Mouse (Mus musculus) small intestine, adult 2 months (tissue): ENCODE results near the gene Nav2. TPM values are rescaled to one million over a fixed set of nuclear protein-coding genes. Genes with fewer than 3 reads are reported as not detected.

Source experiments
- H3K27ac ChIP-seq: fragments of 200-500 bp; 2 replicates; pipeline ENCODE4 v1.5.1; 2012; ENCODE audit warnings: low read depth, low read length, control low read depth, inconsistent platforms; ENCODE audit not compliant: insufficient read depth
- H3K27me3 ChIP-seq: fragments of 200-500 bp; 2 replicates; pipeline ENCODE4 v1.6.1; 2012; ENCODE audit warnings: mild to moderate bottlenecking, moderate library complexity, low read length, inconsistent platforms; ENCODE audit not compliant: control insufficient read depth, insufficient read depth
- H3K36me3 ChIP-seq: fragments of 200-500 bp; 2 replicates; pipeline ENCODE4 v1.6.1; 2012; ENCODE audit warnings: mild to moderate bottlenecking, low read length, control low read depth, inconsistent platforms; ENCODE audit not compliant: control insufficient read depth, insufficient read depth
- H3K4me1 ChIP-seq: fragments of 200-500 bp; 2 replicates; pipeline ENCODE4 v1.6.1; 2012; ENCODE audit warnings: low read length, inconsistent platforms, mixed read lengths; ENCODE audit not compliant: control insufficient read depth, insufficient read depth, insufficient read length
- H3K4me3 ChIP-seq: fragments of 200-500 bp; 2 replicates; pipeline ENCODE4 v1.5.1; 2012; ENCODE audit warnings: low read depth, mild to moderate bottlenecking, control low read depth, inconsistent platforms, low read length, moderate library complexity
- CTCF ChIP-seq: fragments of 200-500 bp; IDR thresholded peaks from 2 replicates; pipeline ENCODE4 v1.5.1; 2012; ENCODE audit warnings: low read depth, mild to moderate bottlenecking, control low read depth, inconsistent platforms, low read length, moderate library complexity, mixed read lengths; ENCODE audit not compliant: insufficient replicate concordance, insufficient read length; ENCODE audit errors: extremely low read depth
- POLR2A ChIP-seq: fragments of 200-500 bp; IDR thresholded peaks from 2 replicates; pipeline ENCODE4 v1.6.1; 2012; ENCODE audit warnings: low read depth, mild to moderate bottlenecking, control low read depth, inconsistent platforms, low read length, moderate library complexity
- WGBS: fragments of 180-500 bp; shearing (Covaris S2); methylation state at CpG from one replicate; pipeline ENCODE4 v1.1.7; 2018; 5-methylcytosine and 5-hydroxymethylcytosine counted together
- polyA plus RNA-seq: library from polyadenylated mRNA; depleted of rRNA; stranded (reverse); fragments of >200 nt; gene quantifications from 2 replicates; pipeline ENCODE4 v1.2.3, GENCODE M21; 2012

Nav2 gene
- polyA plus RNA-seq, 1 experiment = 8.5 TPM

DNA sequence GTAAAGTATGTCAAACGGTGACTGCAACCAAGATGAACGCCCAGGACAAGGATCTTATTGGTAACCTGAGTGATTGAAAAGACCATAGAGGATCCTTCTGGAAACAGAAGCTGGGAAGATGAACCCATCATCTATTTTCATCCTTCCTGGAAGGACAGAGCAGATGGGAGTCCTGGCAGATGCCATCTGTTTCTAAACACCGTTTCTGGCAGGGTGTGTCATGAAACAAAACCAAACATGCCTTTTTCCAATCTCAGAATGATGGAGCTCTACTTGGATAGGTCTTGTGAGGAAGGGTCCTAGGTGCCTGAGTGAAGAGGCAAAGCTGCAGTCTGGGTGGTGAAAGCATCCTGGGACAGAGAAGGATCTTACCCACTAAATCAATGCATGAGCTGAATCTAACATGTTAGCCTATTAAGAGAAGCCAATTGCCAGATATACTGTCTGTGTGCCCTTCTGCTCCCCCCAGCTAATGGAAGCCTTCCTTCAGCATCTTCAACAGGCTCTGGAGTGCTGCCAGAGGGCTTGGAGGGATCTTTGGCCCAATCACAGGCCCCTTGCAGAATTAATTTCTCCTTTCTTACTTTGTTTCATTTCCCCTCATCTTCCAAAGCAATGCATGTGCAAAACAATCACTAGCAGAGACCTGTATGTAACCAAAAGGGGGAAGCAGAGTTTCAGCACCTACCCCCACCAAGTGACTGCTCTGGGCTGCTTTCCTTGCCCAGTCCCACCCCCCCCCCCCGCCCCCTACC, 281.9 kb downstream of the Nav2 start:
- Histone ChIP-seq H3K27me3 (no peaks in the 10 kb centered on the region), H3K36me3 (no peaks in the 10 kb centered on the region), H3K27ac (no peak overlapping the region), H3K4me1 (no peaks in the 10 kb centered on the region), H3K4me3 (no peak overlapping the region)
- TF ChIP-seq POLR2A (no peak), CTCF (no peak)
- WGBS = 79% methylated on average over 4 of the region's 4 CpGs

DNA sequence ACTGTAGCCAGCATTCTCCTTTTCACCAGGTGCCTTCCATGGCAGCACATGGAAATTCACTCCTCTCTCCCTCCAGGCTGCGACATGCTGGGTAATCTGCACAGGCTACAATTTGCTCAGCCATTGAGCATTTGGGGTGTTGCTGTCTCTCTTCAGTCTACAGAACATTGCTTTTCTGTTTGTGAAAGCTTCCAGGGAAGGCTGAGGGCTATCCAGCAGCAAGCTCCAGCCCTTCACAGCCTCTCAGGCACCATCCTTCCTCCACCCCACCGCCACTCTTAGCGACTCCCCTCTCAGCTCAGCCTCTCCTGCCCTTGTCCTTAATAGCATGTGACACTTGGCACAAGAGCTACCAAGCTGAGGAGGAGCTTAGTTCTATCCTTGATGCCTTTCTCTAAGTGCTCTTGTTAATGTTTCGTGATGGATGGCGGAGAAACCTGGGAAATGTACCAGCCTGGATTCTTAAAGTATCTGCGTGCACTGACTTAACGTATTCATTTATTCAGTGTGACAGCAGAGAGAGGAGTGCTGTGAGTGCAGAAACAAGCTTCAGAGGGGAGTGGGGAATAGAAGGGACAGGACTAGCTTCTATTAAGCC, 282.7 kb downstream of the Nav2 start:
- H3K27ac ChIP-seq = no peak overlapping the region
- WGBS = 69% methylated on average over 7 of the region's 7 CpGs
- H3K36me3 ChIP-seq = no peaks in the 10 kb centered on the region
- TF ChIP-seq CTCF (no peak), POLR2A (no peak)
- no peaks in the 10 kb centered on the region for H3K27me3 ChIP-seq
- H3K4me1 ChIP-seq = no peaks in the 10 kb centered on the region
- no peak overlapping the region for H3K4me3 ChIP-seq

GRCm38 (mm10) chr7:49192061-49192695, 283.7 kb downstream of the Nav2 start:
- Histone ChIP-seq H3K36me3 (no peaks in the 10 kb centered on the region), H3K4me3 (no peak overlapping the region), H3K4me1 (no peaks in the 10 kb centered on the region), H3K27ac (no peak overlapping the region), H3K27me3 (no peaks in the 10 kb centered on the region)
- WGBS = 95% methylated on average over 2 of the region's 2 CpGs
- TF ChIP-seq POLR2A (no peak), CTCF (no peak)

DNA sequence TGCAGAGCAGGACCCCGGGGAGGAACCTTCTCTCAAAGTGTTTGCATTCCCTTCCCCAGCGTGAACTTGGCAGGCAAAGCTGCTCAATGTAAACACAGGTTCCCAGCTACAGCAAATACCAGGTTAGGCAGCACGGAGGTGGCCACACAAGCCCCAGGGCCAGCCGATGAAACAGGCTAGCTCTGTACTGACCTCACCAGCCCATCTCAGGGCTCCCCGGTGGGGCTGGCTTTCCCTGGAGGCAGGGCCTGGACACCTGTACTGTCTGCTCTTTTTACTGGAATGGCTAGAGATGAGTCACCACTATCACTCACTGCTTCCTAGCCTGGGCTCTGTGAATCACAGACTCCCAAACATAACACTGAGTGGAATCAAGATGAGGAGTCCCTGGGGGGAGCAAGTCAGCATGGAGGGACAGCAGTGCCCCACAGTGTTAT, 287.2 kb downstream of the Nav2 start:
- Histone ChIP-seq H3K4me1 (no peaks in the 10 kb centered on the region), H3K36me3 (no peaks in the 10 kb centered on the region), H3K27ac (no peak overlapping the region), H3K4me3 (no peak overlapping the region), H3K27me3 (no peaks in the 10 kb centered on the region)
- WGBS = 11% methylated on average over 5 of the region's 5 CpGs
- TF ChIP-seq POLR2A = no peak

DNA sequence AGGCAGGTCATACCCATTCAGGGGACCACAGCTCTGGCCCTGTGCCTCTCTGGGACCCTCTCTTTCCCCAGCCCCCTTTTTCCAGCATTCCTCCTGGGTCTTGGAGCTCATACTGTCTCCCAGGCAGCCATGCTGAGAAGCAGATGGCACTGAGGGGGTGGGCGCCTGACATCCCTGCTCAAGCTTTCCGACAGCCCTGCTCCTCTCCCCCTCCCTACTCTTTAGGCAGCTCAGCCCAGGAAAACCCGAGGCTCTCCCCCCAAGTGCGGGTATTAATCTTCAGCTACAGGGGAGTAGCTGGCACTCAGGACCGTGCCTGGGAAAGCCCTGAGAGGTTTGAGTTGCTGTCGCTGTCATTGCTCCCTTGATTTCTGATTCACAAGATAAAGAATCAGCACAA, 290.9 kb downstream of the Nav2 start:
- H3K4me1 ChIP-seq = 0 out of 2 replicates have a peak, but pooled peaks cover 2% of the 10 kb centered on the region
- no peak overlapping the region for H3K27ac ChIP-seq
- no peaks in the 10 kb centered on the region for H3K27me3 ChIP-seq
- TF ChIP-seq CTCF (no peak), POLR2A (no peak)
- no peak overlapping the region for H3K4me3 ChIP-seq
- 66% methylated on average over 6 of the region's 6 CpGs for WGBS
- H3K36me3 ChIP-seq = no peaks in the 10 kb centered on the region

DNA sequence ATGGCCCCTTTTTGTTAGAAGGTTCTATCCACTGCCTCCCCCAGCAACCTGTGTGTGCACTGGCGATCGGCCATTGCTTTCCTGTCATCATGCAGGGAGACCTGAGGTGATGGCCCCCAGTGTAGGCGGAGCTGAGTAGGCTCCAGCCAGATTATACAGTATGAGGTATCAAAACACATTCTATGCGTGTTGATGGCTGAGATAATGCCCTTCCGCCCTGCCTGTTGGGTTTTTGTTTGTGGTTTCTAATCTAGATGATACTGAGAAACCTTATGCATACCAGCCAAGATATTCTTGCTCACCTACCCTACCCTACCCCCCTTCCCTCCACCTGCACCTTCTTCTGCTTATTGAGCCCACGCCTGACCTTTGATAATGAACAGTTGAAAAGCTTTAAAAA, 291.8 kb downstream of the Nav2 start:
- no peaks in the 10 kb centered on the region for H3K27me3 ChIP-seq
- 83% methylated on average over 6 of the region's 6 CpGs for WGBS
- H3K4me3 ChIP-seq = no peak overlapping the region

GRCm38 (mm10) chr7:49202971-49203370, 294.5 kb downstream of the Nav2 start:
- H3K36me3 ChIP-seq = no peaks in the 10 kb centered on the region
- H3K27me3 ChIP-seq = no peaks in the 10 kb centered on the region
- H3K4me3 ChIP-seq = no peak overlapping the region
- no peak overlapping the region for H3K27ac ChIP-seq
- WGBS = 12% methylated on average over 4 of the region's 4 CpGs
- 0 out of 2 replicates have a peak, but pooled peaks cover 2% of the 10 kb centered on the region for H3K4me1 ChIP-seq
- no peak for TF ChIP-seq POLR2A
- TF ChIP-seq CTCF = no peak

More for the DNA sequence above, 291.8 kb downstream of the Nav2 start:
- TF ChIP-seq POLR2A (no peak), CTCF (no peak)
- Histone ChIP-seq H3K4me1 (0 out of 2 replicates have a peak, but pooled peaks cover 2% of the 10 kb centered on the region), H3K27ac (no peak overlapping the region), H3K36me3 (no peaks in the 10 kb centered on the region)
